Mouse (Mus musculus) gastrocnemius, postnatal 14 days (tissue): ENCODE results near the gene Ptch2. TPM values are rescaled to one million over a fixed set of nuclear protein-coding genes. Genes with fewer than 3 reads are reported as not detected.
A peak's percentile ranks its signal among the peaks of the same experiment; 100 is the strongest.

ENCODE experiments used
- DNase-seq: peaks from one replicate; pipeline ENCODE4 v3.0.0; 2021; ENCODE audit warnings: mixed read lengths
- intact Hi-C: fragments of 180-260 bp; cut with DNase I; formaldehyde crosslinking; loops from one replicate; pipeline ENCODE4 v1.15.1; 2025; ENCODE audit warnings: low total_unique reads
- long read RNA-seq, 2 experiments: library from polyadenylated mRNA; stranded (forward); transcript quantifications; one replicate each; pipeline ENCODE4 v2.0.0; 2021
- total RNA-seq, 2 experiments: library from RNA; stranded (reverse); gene quantifications; 2 replicates each; pipeline ENCODE4 v1.2.3; 2021

Gene Ptch2
- 1 to 10 TPM; 3.8 to 5.9 TPM for total RNA-seq
- long read RNA-seq, experiment 1, full-length matches to known transcripts = 1 of 2 reads
- long read RNA-seq, experiment 1, partial matches to known transcripts = 0 of 2 reads
- long read RNA-seq, experiment 1, other reads (novel, unspliced or antisense) = 1 of 2 reads
- long read RNA-seq, experiment 2, full-length matches to known transcripts = 2 of 2 reads
- long read RNA-seq, experiment 2, partial matches to known transcripts = 0 of 2 reads
- long read RNA-seq, experiment 2, other reads (novel, unspliced or antisense) = 0 of 2 reads

DNA sequence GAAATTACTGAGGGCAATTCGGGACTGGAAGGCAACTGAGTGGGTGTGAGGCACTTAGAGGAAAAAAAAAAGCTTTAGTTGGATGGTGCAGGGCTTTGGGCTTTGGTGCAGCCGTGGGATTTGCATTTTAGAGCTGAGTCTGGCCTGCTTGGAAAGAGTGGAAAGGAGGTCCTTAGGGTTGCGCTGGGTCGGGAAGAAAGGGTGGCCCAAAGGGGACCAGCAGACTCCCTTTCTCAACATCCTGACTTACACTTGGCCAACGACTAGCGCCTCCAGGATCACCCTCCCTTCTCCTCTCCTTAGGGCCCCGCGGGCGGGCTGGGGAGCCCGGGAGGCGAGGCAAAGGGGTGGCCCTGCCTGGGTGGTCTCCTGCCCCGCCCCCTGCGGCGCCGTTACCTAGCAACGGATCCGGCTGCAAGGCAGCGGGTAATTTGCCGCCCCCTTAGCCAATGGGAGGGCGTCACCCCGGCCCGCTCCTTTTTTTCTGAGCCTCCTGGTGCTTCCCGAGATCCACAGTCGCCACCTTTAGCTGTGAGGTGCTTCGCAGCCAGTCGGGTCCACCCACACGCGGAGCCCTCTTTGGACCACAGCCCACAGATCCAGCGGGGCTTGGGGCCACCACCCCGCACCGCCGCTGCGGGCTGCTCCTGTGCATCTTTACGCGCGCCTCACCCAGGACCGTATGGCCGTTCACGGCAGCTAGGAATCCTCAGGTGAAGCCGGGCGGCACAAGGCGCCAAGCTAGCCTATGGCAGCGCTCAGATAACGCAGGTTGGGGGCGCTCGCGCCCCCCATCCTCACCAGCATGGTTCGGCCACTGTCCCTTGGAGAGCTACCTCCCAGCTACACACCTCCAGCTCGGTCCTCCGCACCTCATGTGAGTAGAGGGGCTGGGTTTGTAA lies at the start of gene Ptch2:
Gene Ptch2 (plus strand): TSS at position 525 of the 902 bp plus-strand sequence.
- intact Hi-C loops = no loop called here
- peak; percentile 89 for DNase-seq

DNA sequence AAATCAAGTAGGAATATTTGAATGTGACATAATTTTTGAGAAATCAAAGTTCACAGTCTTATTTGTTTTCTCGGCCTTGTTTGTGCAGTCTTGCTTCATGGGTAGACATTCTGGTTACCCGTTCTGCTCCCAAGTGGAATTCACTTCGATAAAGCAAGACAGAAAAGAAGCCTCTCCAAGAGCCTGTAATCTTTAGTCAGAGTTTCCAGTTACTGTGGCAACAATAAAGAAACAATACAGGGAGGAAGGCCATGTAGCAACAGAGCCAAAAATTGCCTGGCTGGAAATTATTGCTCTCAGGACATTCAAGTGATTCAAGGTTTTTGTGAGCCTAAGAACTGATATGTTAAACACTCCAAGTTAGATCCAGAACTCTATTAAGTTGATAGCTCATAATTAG lies 47.0 kb upstream of the Ptch2 start:
- intact Hi-C loops = no loop called here
- peak; percentile 17 for DNase-seq

DNA sequence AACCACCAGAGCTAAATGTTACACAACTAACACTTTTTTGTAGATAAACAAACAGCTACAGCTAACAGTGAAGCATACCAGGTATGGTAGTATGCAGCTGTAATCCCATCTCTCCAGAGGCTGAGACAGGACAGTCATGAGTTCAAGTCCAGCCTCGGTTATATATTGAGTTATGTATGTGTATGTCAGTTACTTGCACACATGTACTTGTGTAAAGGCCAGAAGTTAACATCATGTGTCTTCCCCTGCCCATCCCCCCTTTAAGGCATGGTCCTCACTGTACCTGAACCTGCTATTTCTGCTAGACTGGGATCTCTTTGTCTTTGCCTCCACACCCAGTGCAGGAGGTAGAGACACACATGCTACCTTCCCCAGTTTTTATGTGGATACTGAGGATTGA lies 46.4 kb upstream of the Ptch2 start:
- intact Hi-C loops = no loop called here
- no peak for DNase-seq

DNA sequence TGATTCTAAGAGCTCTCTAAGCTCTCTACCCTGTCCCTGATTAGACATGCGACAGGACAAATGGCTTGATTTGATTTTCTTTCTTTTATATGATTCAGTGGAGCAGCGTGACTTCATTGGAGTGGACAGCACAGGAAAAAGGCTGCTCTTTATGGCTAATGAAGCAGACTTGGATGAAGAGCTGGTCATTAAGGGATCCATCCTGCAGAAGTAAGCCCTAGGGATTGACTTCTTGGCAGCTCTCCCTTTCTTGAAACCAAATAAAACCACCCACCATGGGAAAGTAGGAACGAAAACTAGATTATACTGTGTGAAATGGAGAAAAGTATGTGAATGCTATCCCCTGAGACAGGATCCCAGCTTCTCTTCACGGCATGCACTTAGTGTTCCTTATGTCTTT lies 43.2 kb upstream of the Ptch2 start:
- intact Hi-C loops = no loop called here
- DNase-seq = peak; percentile 16

DNA sequence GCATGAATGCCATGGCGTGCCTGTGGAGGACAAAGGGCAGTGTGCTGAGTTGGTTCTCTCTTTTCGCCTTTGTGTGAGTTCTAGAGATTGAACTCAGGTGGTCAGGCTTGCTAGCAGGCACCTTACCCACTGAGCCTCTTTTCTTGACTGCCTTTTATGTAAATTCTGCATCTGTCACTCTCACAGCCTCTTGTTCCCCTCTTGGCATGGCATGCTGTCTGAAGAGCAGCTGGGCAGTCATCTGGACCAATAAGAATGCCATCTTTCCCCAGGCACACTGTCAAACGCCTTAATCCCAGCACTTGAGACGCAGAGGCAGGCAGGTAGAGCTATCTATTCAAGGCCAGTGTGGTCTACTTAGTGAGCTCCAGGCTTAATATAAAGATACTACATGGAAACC lies 41.9 kb upstream of the Ptch2 start:
- no peak for DNase-seq
- intact Hi-C loops = no loop called here

DNA sequence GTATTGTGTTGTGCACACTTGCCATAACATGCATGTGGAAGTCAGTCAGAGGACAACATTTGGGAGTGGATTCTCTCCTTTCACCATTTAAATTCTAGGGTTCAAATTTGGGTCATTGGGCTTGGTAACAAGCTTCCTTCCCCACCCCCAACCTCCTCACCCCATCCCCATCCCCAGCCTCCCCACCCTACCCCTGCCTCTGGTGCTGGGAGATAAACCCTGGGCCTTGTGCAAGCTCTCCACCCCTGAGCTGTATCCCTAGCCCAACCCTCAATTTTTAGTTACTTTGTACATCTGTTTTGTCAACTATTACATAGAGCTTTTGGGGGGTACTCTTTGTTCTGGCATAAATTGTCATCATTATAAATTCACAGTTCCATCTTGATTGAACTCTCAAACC lies 39.8 kb upstream of the Ptch2 start:
- intact Hi-C loops = no loop called here
- DNase-seq = no peak

- no peak for DNase-seq
- intact Hi-C loops = no loop called here
Measured at GRCm38 (mm10) chr4:117056514-117056913, 39.4 kb upstream of the Ptch2 start.

DNA sequence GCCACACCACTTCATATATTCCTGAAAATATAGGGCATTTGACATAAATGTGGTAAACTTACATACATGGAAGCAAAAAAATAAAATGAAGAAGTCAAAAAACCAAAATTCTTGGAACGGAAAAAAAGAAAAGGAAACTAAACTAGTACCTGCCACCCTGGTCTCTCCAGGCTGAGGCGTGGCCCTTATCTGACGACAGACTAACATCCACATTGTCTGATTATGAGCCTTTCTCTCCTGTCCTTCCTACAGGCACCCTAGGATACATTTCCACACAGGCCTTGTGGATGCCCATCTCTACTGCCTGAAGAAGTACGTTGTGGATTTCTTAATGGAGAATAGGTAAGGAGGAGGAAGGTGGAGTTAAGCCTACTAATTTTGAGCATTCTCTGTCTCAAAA lies 37.4 kb upstream of the Ptch2 start:
- intact Hi-C loops = no loop called here
- DNase-seq = no peak

DNA sequence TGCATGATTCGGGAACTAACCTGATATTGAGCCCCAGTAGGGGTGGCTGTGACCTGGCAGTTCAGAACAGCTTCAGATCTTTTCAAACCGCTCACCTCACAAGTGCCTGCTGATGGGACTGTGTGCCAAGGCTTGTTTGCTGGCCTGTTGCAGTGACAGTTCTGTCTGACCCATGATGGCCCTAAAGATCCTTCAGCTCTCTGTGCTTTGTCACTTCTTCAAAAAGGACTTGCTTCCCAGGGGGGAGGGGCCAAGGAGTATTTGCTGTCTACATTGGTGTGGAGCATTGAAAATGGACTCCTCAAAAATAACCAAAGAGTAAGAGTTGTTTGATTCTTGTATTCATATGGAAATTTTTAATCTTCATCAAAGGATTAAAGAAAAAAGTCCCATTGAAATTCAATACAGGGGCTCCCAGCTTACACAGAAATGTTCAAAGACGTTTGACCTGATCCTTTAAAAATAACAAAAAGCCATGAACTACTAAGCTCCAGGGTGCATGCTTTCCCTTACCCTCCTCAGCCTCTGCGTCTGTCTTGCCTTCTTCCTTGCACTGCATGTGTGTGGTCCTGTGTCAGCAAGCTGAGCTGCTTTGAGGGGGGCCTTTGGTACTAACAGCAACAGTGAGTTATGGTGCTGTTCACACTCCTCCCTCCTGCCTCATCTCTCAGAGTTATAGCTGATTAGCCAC lies 33.0 kb upstream of the Ptch2 start:
- intact Hi-C loops = no loop called here
- DNase-seq = no peak

- intact Hi-C loops = no loop called here
Measured at GRCm38 (mm10) chr4:117068035-117068434, 27.8 kb upstream of the Ptch2 start.

GRCm38 (mm10) chr4:117069647-117070046 lies 26.2 kb upstream of the Ptch2 start:
- DNase-seq = no peak

More at GRCm38 (mm10) chr4:117068035-117068434, 27.8 kb upstream of the Ptch2 start:
- no peak for DNase-seq

GRCm38 (mm10) chr4:117070624-117071023 lies 25.3 kb upstream of the Ptch2 start:
- no peak for DNase-seq
- intact Hi-C loops = no loop called here

More at GRCm38 (mm10) chr4:117069647-117070046, 26.2 kb upstream of the Ptch2 start:
- intact Hi-C loops = no loop called here

- no peak for DNase-seq
- intact Hi-C loops = no loop called here
Measured at GRCm38 (mm10) chr4:117071183-117071582, 24.7 kb upstream of the Ptch2 start.

GRCm38 (mm10) chr4:117087948-117088640 lies 7.8 kb upstream of the Ptch2 start:
- intact Hi-C loops = no loop called here

GRCm38 (mm10) chr4:117090586-117090985 lies 5.3 kb upstream of the Ptch2 start:
- no peak for DNase-seq
- intact Hi-C loops = no loop called here

More at GRCm38 (mm10) chr4:117087948-117088640, 7.8 kb upstream of the Ptch2 start:
- no peak for DNase-seq

DNA sequence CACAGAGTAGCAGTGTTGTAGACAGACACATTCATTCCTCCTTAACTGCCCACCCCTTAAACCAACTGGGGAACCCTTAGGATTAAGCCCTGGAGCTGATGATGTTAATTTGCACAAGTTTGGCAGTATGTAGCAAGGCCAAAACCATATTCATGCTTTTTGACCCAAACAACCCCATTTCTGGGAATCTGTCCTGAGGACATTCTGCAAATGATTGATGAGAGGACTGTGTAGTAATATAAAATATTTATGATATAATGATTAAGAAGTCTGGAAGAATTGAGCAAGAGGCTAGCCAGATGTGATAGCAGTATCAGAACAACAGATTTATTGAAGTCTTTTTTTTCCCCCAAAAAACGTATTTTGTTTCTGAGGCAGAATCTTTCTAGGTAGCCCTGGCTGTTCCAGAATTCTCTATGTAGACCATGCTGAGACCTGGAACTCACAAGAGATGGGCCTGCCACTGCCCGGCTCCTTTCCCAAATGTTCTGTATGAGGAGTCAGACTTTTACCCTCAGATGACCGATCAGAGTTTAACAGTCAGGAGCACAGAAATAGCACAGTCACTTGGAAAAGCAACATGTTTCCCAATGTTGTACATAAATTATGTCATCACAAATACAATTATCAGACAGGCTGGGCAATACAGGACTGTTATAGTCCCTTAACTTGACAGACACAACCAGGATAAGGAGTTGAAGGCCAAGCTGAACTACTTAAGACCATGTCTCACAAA lies 1.1 kb upstream of the Ptch2 start:
- DNase-seq = no peak
- intact Hi-C loops = no loop called here

DNA sequence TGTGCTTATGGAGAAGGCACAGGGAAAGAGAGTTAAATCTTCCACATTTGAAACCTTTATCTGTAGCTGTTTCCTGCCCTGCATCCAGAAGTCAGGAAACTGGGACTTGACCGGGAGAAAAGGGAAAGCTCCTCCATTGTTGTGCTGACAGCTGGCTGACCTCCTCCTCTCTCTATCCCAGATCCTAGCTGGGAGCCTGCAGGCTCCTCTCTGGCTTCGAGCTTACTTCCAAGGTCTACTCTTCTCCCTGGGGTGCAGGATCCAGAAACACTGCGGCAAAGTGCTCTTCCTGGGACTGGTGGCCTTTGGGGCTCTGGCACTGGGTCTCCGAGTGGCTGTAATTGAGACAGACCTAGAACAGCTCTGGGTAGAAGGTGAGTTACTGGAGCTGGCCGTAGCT lies 791 bp downstream of the Ptch2 start:
- no peak for DNase-seq
- intact Hi-C loops = no loop called here

- intact Hi-C loops = no loop called here
- peak; percentile 44 for DNase-seq
Measured at GRCm38 (mm10) chr4:117097969-117098763, 2.3 kb downstream of the Ptch2 start.
